Mouse (Mus musculus): ENCODE data around the gene Ttll11. TPM values are rescaled to one million over a fixed set of nuclear protein-coding genes. Genes with fewer than 3 reads are reported as not detected.

Ttll11 gene
- 0.25 and 3.4 TPM in 2 replicates for total RNA-seq (2017)

GRCm38 (mm10) chr2:35979644-35980021 is at the start of gene Ttll11:
TSS of gene Ttll11 (minus strand) at chr2:35979913.
- peak; percentile 74 for ATAC-seq (ENCODE audit: extremely low read depth, insufficient number of reproducible peaks, low FRiP score, poor library complexity, severe bottlenecking)

GRCm38 (mm10) chr2:36023291-36023690 is 43.6 kb upstream of the Ttll11 start:
- ATAC-seq (ENCODE audit: extremely low read depth, insufficient number of reproducible peaks, low FRiP score, poor library complexity, severe bottlenecking): no peak

GRCm38 (mm10) chr2:36021385-36022159 is 41.9 kb upstream of the Ttll11 start:
- 0 out of 2 replicates have a peak, but pooled peaks have one; percentile 36 for ATAC-seq (ENCODE audit: extremely low read depth, insufficient number of reproducible peaks, low FRiP score, poor library complexity, severe bottlenecking)

GRCm38 (mm10) chr2:36013010-36013409 is 33.3 kb upstream of the Ttll11 start:
- ATAC-seq (ENCODE audit: extremely low read depth, insufficient number of reproducible peaks, low FRiP score, poor library complexity, severe bottlenecking): peak; percentile 11; the same call in 1 of the 2 replicates

- no peak for ATAC-seq (ENCODE audit: extremely low read depth, insufficient number of reproducible peaks, low FRiP score, poor library complexity, severe bottlenecking)
Measured at GRCm38 (mm10) chr2:36011331-36011825, 31.7 kb upstream of the Ttll11 start.

- ATAC-seq (ENCODE audit: extremely low read depth, insufficient number of reproducible peaks, low FRiP score, poor library complexity, severe bottlenecking): no peak
Measured at GRCm38 (mm10) chr2:36010579-36010978, 30.9 kb upstream of the Ttll11 start.

- ATAC-seq (ENCODE audit: extremely low read depth, insufficient number of reproducible peaks, low FRiP score, poor library complexity, severe bottlenecking): no peak
Measured at GRCm38 (mm10) chr2:36009386-36009785, 29.7 kb upstream of the Ttll11 start.

GRCm38 (mm10) chr2:36008071-36008470 is 28.4 kb upstream of the Ttll11 start:
- 0 out of 2 replicates have a peak, but pooled peaks have one; percentile 31 for ATAC-seq (ENCODE audit: extremely low read depth, insufficient number of reproducible peaks, low FRiP score, poor library complexity, severe bottlenecking)

GRCm38 (mm10) chr2:36002188-36002587 is 22.5 kb upstream of the Ttll11 start:
- no peak for ATAC-seq (ENCODE audit: extremely low read depth, insufficient number of reproducible peaks, low FRiP score, poor library complexity, severe bottlenecking)

- no peak for ATAC-seq (ENCODE audit: extremely low read depth, insufficient number of reproducible peaks, low FRiP score, poor library complexity, severe bottlenecking)
Measured at GRCm38 (mm10) chr2:36000390-36000789, 20.7 kb upstream of the Ttll11 start.

- no peak for ATAC-seq (ENCODE audit: extremely low read depth, insufficient number of reproducible peaks, low FRiP score, poor library complexity, severe bottlenecking)
Measured at GRCm38 (mm10) chr2:35999212-35999611, 19.5 kb upstream of the Ttll11 start.

GRCm38 (mm10) chr2:35998416-35998815 is 18.7 kb upstream of the Ttll11 start:
- ATAC-seq (ENCODE audit: extremely low read depth, insufficient number of reproducible peaks, low FRiP score, poor library complexity, severe bottlenecking): no peak

GRCm38 (mm10) chr2:35996753-35997152 is 17.0 kb upstream of the Ttll11 start:
- ATAC-seq (ENCODE audit: extremely low read depth, insufficient number of reproducible peaks, low FRiP score, poor library complexity, severe bottlenecking): no peak

GRCm38 (mm10) chr2:35994303-35994702 is 14.6 kb upstream of the Ttll11 start:
- ATAC-seq (ENCODE audit: extremely low read depth, insufficient number of reproducible peaks, low FRiP score, poor library complexity, severe bottlenecking): no peak

- no peak for ATAC-seq (ENCODE audit: extremely low read depth, insufficient number of reproducible peaks, low FRiP score, poor library complexity, severe bottlenecking)
Measured at GRCm38 (mm10) chr2:35993481-35993880, 13.8 kb upstream of the Ttll11 start.

- no peak for ATAC-seq (ENCODE audit: extremely low read depth, insufficient number of reproducible peaks, low FRiP score, poor library complexity, severe bottlenecking)
Measured at GRCm38 (mm10) chr2:35992259-35992658, 12.5 kb upstream of the Ttll11 start.

GRCm38 (mm10) chr2:35983869-35984268 is 4.2 kb upstream of the Ttll11 start:
- 0 out of 2 replicates have a peak, but pooled peaks have one; percentile 31 for ATAC-seq (ENCODE audit: extremely low read depth, insufficient number of reproducible peaks, low FRiP score, poor library complexity, severe bottlenecking)

- no peak for ATAC-seq (ENCODE audit: extremely low read depth, insufficient number of reproducible peaks, low FRiP score, poor library complexity, severe bottlenecking)
Measured at GRCm38 (mm10) chr2:35981872-35982271, 2.2 kb upstream of the Ttll11 start.

- ATAC-seq (ENCODE audit: extremely low read depth, insufficient number of reproducible peaks, low FRiP score, poor library complexity, severe bottlenecking): 0 out of 2 replicates have a peak, but pooled peaks have one; percentile 11
Measured at GRCm38 (mm10) chr2:35978941-35979643, 621 bp downstream of the Ttll11 start.

Data from neutrophil, adult 5-6 weeks (primary cell).